Mouse (Mus musculus) gastrocnemius, adult 2 months (tissue): ENCODE measurements around the gene Ror1. TPM values are rescaled to one million over a fixed set of nuclear protein-coding genes. Genes with fewer than 3 reads are reported as not detected.
A peak's percentile ranks its signal among the peaks of the same experiment; 100 is the strongest.

Experiments used
- DNase-seq: peaks from one replicate; pipeline ENCODE4 v3.0.0; 2022
- H3K27ac ChIP-seq: fragments of 200-600 bp; 2 replicates; pipeline ENCODE4 v1.8.1; 2022; ENCODE audit warnings: mild to moderate bottlenecking
- H3K4me3 ChIP-seq: fragments of 200-600 bp; 2 replicates; pipeline ENCODE4 v1.8.1; 2022; ENCODE audit warnings: mild to moderate bottlenecking, moderate library complexity
- CTCF ChIP-seq: fragments of 200-600 bp; IDR thresholded peaks from 2 replicates; pipeline ENCODE4 v1.8.1; 2022; ENCODE audit warnings: antibody characterized with exemption, mild to moderate bottlenecking, moderate library complexity
- intact Hi-C: fragments of 180-260 bp; cut with DNase I; formaldehyde crosslinking; loops from one replicate; pipeline ENCODE4 v1.15.1; 2025
- total RNA-seq, 2 experiments: library from RNA; stranded (reverse); gene quantifications; 2 replicates each; pipeline ENCODE4 v1.2.3; 2021

Gene Ror1
- total RNA-seq, 2 experiments from 2014 or later, result 0.79 to 1.5 TPM

DNA sequence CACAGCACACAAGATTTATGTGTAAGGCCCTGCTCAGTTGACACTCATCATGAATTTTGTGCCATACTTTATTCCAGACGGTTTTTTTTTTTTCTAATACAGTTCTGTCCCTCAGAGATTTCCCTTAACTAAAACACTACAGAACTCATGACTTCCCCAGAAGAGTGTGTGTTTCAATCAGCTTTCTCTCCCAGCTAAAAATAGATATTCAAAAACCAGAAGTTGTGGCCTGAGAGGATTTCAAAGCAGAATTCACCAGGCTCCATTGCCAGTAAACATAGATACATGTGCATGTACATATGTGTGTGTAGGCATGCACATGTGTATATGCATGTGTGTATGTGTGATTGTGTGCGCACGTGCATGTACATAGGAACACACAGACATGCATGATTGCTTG, 252.2 kb downstream of the Ror1 start:
- no peak for TF ChIP-seq CTCF
- no peak for DNase-seq
- H3K27ac ChIP-seq, result no peak overlapping the region
- intact Hi-C loops, result no loop called here
- no peak overlapping the region for H3K4me3 ChIP-seq

DNA sequence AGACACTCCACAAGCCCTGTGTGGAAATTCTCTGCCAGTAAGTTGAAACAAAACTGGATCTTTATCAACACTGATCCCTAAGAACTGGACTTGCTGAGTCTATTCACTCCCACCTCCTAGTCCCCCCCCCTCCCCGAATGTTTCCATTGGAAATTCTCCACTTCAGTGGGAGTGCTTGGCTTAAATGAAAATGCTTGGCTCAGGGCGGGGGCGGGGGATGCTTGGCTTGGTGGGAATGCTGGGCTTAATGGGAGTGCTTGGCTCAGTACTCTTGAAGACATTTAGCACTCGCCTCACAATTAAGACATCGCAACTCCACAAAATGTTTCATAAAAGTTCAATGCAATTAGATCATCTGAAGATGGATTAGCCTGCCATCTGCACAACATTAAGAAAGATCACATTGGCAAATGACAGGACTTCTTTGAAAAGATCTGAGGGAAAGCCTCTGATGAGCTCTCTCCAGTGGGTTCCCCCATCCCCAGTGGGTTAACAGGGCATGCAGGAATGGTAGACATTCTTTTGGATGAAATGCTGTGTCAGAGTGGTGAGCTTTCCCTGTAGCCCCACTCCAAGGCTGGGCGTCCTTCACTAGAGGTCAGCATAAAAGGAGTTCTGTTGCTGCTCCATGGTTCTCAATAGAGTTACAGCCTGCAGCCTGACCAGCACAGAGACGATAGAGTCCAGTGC, 254.7 kb downstream of the Ror1 start:
- DNase-seq, result no peak
- TF ChIP-seq CTCF, result no peak
- intact Hi-C loops, result no loop called here

DNA sequence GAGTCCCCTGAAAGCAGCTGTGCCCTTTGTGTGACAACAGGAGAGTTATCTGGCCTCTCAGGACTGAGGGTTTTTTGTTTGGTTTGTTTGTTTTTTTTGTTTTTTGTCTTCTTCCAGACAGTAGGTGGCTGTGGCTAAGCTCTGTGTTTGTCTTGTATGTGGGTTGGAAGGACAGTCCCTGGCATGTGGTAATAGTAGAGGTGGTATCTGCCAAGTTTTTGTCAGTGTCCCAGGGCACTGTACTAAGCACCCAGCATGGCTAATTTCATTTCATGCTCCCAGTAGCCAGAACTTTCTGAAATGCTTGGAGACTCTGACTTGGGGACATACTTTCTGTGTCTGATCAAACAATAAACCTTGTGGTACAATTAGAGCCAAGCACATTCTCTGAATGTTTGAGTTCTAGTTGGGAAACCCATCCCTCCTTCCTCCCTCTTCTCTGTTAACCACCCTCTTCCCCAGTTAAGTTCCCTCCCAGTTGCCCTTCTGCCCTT, 256.3 kb downstream of the Ror1 start:
- no peak for DNase-seq
- Histone ChIP-seq H3K4me3 (no peak overlapping the region), H3K27ac (no peak overlapping the region)
- intact Hi-C loops, result no loop called here
- TF ChIP-seq CTCF, result no peak

More for the DNA sequence above, 254.7 kb downstream of the Ror1 start:
- Histone ChIP-seq H3K27ac (peak overlapping the region; percentile 20; the same call in 1 of the 2 replicates), H3K4me3 (no peak overlapping the region)

DNA sequence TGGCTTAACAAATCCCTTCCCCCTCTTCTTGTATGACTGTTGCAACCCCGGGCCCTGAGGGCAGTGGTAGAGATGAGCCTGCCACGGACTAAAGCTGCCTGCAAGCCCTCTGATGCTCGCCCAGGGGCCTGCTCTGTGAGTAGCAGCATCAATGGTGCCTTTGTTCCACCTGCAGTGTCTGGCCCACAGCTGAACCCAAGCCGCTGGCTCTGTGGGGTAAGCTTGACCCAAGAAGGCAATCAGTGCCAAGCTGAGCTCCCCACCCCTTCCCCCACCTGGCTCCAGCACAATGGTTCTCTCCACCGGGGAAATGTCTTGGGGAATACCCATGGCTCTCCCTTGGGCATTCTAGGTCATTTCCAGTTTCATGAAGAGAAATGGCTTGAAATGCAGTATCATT, 260.0 kb downstream of the Ror1 start:
- no peak for DNase-seq
- TF ChIP-seq CTCF, result no peak
- no peak overlapping the region for H3K4me3 ChIP-seq
- intact Hi-C loops, result no loop called here
- no peak overlapping the region for H3K27ac ChIP-seq

DNA sequence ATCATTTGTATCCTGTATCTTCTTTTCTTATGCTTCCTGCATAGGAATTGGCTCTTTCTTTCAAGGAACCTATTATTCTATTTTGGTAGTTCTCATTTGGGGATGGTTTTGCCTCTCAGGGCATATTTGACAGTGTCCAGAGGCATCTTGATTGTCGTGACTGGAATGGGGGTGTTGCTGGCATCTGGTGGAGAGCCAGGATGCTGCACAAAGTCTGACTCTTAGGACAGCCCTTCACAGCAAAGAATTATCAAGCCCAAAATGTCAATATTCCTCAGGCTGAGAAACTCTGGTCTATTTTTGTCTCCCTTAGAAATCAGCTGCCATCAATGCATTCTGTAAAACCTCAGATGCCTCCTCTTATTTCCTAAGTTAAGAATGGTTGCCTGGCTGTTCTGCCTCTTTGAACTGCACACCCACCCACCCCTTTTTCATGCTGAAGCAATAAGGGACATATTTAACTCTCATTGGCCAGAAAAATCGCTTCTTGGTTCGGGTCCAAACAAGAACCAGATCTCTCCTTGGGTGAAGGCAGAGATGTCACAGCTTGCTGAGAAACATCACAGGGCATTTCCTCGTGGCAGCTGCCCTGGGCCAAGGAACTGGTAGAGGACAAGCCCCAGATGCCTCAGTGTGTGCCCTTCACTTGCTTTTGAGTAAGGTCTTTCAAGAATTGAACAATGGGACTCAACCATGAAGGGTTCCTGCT, 262.4 kb downstream of the Ror1 start:
- Histone ChIP-seq H3K27ac (no peak overlapping the region), H3K4me3 (no peak overlapping the region)
- TF ChIP-seq CTCF, result no peak
- intact Hi-C loops, result no loop called here
- DNase-seq, result no peak

DNA sequence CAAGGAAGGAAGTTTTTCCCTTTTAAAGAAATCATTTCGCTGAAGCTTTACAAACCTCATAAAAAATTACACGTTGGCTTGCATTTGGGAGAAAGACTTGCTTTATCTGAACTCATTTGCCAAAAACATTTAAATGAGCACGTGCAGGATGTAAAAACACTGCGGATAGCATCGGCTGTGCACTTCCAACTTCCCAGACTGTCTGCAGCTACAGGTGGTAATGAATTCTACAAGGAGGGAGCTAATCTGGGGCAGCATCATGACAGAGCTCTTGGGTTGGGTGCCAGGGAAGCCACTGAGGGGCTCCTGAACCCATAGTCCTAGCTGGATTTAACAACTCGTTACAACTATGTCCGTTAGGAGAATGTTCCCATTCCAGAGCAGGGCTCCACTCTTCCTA, 268.1 kb downstream of the Ror1 start:
- intact Hi-C loops, result no loop called here
- no peak for DNase-seq
- Histone ChIP-seq H3K4me3 (no peak overlapping the region), H3K27ac (no peak overlapping the region)
- no peak for TF ChIP-seq CTCF

DNA sequence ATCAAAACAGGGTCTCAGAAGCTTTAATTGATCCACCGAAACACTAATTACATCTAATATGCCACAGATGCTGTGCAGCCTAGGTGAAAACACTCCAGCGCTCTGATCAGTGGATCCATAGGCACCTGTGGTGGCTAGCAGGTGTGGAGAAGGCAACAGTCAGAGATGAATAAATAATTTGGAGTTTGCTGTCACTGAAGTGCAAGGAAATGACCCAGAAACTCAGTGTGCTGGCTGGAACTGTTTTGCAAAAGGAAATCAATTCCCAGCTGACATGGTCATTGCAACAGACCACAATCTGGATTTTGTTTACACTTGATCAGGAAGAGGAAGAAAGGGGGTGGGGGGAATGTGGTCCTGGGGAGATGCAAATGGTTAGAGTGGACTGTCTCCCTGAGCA, 273.1 kb downstream of the Ror1 start:
- H3K27ac ChIP-seq, result peak overlapping the region; percentile 24
- H3K4me3 ChIP-seq, result no peak overlapping the region
- no peak for TF ChIP-seq CTCF
- no peak for DNase-seq
- intact Hi-C loops, result no loop called here

DNA sequence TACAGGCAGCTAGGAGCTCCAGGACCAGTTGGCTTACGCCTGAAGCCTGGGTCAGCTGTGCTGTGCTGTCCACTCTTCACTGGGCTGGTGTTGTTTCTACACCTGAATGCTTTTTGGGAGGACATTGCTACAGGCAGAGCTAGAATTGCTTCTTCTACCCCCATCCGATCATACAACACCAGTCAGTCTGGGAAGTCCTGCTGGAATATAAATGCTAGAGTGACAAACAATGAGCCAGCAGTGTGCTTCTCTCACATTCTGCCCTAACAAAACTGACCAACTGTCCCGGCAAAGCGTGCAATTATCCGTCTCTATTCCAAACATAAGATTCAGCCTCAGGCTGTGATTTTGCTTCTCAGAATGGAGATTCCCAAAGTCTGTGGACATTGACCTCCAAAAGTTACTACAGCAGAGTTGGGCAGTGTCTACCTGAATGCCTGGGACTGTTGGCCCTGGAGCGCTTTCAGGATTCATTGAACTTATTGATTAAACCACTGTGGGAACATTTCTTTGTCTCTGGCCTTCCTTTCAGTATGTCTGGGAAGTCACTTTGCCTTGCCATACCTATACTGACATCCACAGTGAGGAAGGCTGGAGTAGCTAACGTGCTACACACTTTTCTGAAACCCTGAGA, 274.1 kb downstream of the Ror1 start:
- intact Hi-C loops, result no loop called here

DNA sequence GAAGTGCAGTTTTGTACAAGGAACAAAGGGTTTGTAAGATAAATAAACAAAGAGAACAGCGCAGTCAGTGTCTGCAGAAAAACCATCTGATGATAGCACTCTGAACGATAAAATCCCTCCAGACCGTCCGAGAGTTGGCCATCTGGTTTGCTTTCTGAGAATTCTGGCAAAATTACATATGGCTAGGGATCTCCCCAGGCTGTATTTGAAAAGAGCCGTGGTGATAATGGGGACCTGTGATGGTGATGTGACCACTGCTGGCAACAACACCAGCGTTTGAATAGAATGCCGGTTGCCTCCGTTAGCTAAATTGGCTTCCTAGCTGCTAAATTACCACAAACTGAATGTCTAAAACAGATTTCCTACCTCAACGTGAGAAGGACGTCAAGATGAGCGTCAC, 277.2 kb downstream of the Ror1 start:
- intact Hi-C loops, result no loop called here

More for the DNA sequence above, 274.1 kb downstream of the Ror1 start:
- no peak for TF ChIP-seq CTCF
- DNase-seq, result no peak
- no peak overlapping the region for H3K4me3 ChIP-seq
- no peak overlapping the region for H3K27ac ChIP-seq

DNA sequence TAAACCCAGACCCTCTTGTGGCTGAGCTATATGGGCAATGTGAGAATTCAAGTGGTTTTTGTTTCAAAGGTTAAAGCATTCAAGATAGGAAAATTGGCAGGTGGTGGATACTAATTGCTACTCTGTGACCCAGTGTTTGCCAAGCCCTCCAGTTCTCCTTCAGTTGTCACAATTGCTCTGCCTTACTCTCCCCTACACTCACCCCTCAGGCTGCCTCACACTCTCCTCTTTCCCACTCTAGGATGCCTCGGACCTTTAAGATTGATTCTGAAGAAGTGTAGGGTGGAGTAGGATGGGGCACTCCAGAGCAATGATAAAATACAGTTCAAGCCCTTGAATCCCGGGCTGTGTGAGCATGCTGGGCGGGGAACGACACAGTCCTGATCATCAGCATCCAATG, 278.2 kb downstream of the Ror1 start:
- no peak for TF ChIP-seq CTCF
- intact Hi-C loops, result no loop called here
- Histone ChIP-seq H3K27ac (no peak overlapping the region), H3K4me3 (no peak overlapping the region)
- no peak for DNase-seq

More for the DNA sequence above, 277.2 kb downstream of the Ror1 start:
- no peak for TF ChIP-seq CTCF
- DNase-seq, result no peak
- Histone ChIP-seq H3K27ac (no peak overlapping the region), H3K4me3 (no peak overlapping the region)

DNA sequence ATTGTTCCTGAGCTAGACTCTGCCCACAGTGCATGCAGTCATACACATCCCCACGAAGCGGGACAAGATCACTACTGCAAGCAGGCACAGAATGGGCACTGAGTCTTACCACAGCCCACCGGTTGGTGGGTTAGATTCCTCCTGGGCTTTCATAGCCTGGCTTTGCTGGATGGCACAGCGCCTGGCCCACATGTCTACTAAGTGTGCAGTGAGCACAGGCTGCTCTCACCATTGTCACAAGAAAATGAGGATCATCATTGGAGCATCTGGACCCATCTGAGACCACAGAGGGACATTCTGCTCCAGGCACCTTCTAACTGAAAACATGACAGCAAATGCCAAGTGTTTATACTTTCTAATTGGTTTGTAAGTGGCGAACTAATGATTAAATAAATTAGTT, 279.7 kb downstream of the Ror1 start:
- intact Hi-C loops, result no loop called here
- H3K27ac ChIP-seq, result no peak overlapping the region
- no peak for TF ChIP-seq CTCF
- H3K4me3 ChIP-seq, result no peak overlapping the region
- DNase-seq, result no peak

DNA sequence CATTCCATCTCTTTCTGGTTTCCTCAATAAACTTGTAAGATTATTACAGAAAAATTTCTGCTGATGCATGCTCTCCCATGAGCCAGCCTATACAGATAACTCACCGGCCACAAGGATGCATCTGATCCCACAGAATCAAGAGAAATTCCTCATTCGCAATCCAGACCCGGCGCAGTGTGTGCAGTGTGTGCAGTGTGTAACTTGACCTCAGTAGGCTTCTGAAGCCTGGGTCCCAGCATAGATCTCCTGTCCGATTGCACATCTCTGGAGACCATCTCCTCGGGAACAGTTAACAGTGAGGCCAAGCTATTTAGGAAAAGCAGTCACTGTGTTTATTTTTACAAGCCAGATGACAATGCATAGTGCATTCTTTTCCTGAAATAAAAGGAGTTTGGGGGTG, 280.6 kb downstream of the Ror1 start:
- no peak overlapping the region for H3K4me3 ChIP-seq
- no peak for DNase-seq
- no peak for TF ChIP-seq CTCF
- intact Hi-C loops, result no loop called here
- no peak overlapping the region for H3K27ac ChIP-seq

DNA sequence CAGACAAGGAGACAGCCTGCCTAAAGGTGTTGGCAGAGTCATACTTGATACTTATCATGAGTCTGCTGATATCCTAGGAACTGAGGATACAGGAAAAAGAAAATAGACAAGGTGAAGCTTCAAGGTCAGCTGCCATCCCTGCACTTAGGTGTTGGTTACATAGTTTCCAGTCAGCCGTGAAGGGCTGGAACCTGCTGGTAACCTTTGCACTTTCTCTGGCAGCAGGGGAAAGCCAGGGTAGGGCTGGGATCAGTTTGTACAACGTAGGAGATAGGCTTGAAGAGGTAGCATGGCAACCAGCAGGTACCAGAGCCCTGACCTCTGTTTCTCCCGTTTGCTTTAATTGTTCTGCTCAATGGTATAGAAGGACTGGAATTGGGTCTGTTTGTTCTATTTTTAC, 281.6 kb downstream of the Ror1 start:
- H3K27ac ChIP-seq, result no peak overlapping the region
- no peak for TF ChIP-seq CTCF
- no peak overlapping the region for H3K4me3 ChIP-seq
- intact Hi-C loops, result no loop called here
- DNase-seq, result no peak
